Mouse (Mus musculus) frontal cortex, adult (tissue): ENCODE measurements around the gene Pabpn1l.
A peak's percentile ranks its signal among the peaks of the same experiment; 100 is the strongest.
"Not testable (repeated sequence)": the region's sequence is repeated elsewhere in the genome, so short reads cannot be mapped to it uniquely, and the experiment has no call there.

Experiments used
- ATAC-seq: cut with Nextera tagmentation; 2 replicates; pipeline ENCODE4 v1.9.2; 2017; ENCODE audit warnings: mild to moderate bottlenecking, moderate library complexity, mixed read lengths; ENCODE audit not compliant: low TSS enrichment

The Pabpn1l gene

GRCm38 (mm10) chr8:122576648-122577022, 45.9 kb downstream of the Pabpn1l start, which contains the start of gene Aprt:
TSS of gene Aprt (minus strand) at chr8:122576909.
- peak; percentile 92 for ATAC-seq

- ATAC-seq: peak; percentile 13; the same call in 1 of the 2 replicates
Observed at GRCm38 (mm10) chr8:122575735-122576647, 46.5 kb downstream of the Pabpn1l start.

GRCm38 (mm10) chr8:122575286-122575685, 47.3 kb downstream of the Pabpn1l start:
- no peak for ATAC-seq

DNA sequence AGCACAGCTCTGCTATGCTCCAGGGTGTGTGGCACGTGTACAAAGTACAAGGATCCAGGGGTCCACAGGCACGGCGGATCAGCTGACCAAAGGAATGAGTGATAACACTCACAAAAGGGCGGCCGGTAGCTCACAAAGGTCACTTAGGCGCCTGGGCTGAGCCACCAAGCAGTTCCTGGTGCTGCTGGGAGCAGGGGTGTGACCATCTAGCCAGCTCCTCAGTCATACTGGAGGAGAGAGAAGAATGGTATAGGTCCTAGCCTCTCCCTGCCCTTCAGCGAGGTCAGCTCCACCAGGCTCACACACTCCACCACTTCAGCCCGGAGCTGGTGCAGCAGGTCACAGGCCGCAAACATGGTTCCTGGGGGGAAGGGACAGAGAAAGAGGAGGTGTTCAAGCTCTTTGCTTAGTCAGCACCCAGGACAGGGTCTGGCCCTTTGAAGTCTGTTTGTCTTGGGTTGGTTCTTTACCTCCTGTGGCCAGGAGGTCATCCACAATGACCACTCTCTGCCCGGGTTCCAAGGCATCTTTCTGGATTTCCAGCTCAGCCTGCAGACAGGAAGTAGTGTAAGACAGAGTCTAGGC, 47.8 kb downstream of the Pabpn1l start:
- ATAC-seq: no peak

GRCm38 (mm10) chr8:122574264-122574663, 48.3 kb downstream of the Pabpn1l start:
- ATAC-seq: no peak

GRCm38 (mm10) chr8:122573577-122573976, 49.0 kb downstream of the Pabpn1l start:
- no peak for ATAC-seq

- not testable (repeated sequence) for ATAC-seq
Observed at GRCm38 (mm10) chr8:122573176-122573575, 49.4 kb downstream of the Pabpn1l start.

- ATAC-seq: no peak
Observed at GRCm38 (mm10) chr8:122572751-122573150, 49.8 kb downstream of the Pabpn1l start.

GRCm38 (mm10) chr8:122571750-122572267, 50.7 kb downstream of the Pabpn1l start:
- no peak for ATAC-seq

- ATAC-seq: no peak
Observed at GRCm38 (mm10) chr8:122571153-122571552, 51.4 kb downstream of the Pabpn1l start.

DNA sequence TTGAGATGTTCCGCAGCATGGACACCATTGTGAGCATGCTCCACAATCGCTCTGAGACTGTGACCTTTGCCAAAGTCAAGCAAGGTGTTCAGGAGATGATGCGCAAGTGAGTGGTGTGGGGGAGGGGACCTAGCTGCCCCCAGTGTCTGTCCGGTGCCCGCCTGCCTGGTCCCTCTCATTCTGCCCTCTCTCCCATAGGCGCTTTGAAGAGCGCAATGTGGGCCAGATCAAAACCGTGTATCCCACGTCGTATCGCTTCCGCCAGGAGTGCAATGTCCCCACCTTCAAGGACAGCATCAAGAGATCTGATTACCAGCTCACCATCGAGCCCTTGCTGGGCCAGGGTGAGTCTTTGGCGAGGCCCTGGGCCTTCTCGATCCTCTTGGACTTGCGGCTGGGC, 52.5 kb downstream of the Pabpn1l start:
- no peak for ATAC-seq
